Mouse (Mus musculus) spleen, postnatal 14 days (tissue): ENCODE measurements around the gene Cpxm2.

Source experiments
- DNase-seq, 2 experiments: peaks; one replicate each; pipeline ENCODE4 v3.0.0; 2021 to 2022; ENCODE audit warnings: low spot score in 2 of 2

Cpxm2 gene

DNA sequence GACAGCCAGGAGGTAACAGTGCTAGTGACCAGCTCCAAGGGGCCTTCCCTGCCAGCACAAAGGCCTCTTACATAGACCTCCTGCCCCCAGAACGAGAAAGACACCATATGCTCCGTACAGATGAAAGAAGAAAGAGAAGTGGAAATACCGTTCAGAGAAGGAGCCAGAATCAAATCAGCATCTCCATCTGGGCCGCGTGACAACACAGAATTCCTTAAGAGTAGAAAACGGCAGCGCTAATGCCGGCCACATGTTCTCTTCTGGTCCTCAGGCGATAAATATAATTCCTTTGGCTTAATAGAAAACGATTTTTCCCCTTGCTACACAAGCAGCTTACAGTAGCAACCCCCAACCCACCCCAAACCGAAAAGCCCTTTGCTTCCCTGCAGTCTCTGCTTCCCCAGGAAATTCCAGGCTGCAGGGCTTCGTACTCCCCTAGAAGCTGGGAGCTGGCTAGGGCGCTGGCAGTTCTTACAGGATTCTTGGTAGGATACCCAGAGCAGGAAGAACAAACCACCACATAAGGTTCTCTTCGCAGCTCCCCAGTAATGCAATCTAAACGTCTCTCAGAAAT is 9.2 kb downstream of the Cpxm2 start:
- DNase-seq, result no peak

- DNase-seq, result no peak
Measured at GRCm38 (mm10) chr7:132128687-132129086, 25.9 kb downstream of the Cpxm2 start.

DNA sequence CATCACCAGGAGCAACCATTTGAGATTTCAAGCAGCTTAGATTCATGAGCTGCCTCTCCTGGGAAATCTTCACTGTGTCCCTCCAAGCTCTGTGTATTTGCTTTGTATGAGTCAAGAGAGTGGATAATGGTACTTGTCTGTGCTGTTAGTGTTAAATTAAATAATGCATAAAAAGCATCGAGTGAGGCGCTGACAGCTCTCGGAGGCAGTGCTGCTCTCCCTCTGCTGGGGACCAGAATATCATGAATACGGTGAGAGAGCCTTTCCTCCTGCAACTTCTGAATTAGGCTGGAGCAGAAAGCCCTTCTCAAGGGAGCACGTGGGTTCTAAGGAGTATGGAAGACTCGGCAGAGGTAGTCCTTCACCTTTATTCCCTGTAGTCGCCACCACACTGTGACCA is 29.6 kb downstream of the Cpxm2 start:
- DNase-seq, result no peak

DNA sequence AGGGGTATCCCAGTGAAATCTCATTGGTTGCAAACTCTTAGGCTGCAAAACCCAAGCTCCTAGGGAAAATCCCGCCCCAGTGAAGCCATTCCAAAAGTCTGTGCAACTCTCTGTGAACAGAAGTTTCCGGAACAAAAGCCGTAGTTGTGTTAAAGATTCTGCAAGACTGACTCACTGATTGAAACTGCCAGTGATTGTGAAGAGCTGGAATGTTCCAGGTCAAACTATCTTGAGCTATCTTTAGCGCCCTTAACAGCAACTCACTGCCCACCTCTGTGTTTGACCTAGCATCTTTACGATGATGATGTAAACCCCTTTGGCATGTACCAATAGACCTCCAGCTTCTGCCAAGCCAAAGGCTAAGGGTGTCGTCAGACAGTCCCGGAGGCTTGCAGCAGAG is 31.3 kb downstream of the Cpxm2 start:
- DNase-seq, result no peak

DNA sequence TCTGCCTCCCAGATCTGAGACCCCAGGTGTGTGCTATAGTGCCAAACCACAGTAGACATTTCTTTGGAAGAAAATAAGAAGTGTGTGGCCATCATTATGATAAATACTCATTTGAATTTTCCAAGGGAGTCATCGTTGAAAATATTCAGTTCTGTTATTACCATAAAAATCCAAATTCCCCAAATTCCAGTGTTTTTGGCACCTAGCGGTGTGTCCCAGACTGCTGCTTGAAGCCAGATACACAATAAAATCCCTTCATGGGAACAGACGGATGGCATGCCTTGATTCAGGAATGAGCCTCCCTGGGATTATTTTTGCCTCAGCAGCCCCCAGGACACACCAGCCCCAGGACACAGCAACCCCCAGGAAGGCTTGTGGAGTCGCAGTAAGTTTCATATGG is 34.7 kb downstream of the Cpxm2 start:
- DNase-seq, result no peak

GRCm38 (mm10) chr7:132111770-132112169 is 42.8 kb downstream of the Cpxm2 start:
- DNase-seq, result no peak

- DNase-seq, result no peak
Measured at GRCm38 (mm10) chr7:132110308-132110707, 44.2 kb downstream of the Cpxm2 start.

DNA sequence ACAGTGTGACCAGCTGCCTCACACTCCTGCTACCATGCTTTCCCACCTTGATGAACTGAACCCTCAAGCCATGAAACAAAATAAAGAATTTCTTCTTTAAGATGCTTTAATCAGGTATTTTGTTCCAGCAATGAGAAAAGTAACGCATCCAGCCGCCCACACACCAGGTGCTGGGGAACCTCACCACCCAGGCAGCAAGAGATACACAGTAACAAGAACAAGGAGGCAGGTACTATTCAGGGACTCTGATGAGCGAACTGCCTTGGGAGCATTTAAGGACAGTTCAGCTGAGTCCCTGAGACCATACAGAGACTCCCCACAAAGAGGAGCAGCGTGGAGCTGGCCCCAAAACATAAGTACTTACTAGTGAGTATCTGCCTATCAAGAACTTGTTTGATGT is 47.6 kb downstream of the Cpxm2 start:
- DNase-seq, result no peak

GRCm38 (mm10) chr7:132105326-132105725 is 49.2 kb downstream of the Cpxm2 start:
- no peak for DNase-seq

GRCm38 (mm10) chr7:132098441-132098840 is 56.1 kb downstream of the Cpxm2 start:
- no peak for DNase-seq

- no peak for DNase-seq
Measured at GRCm38 (mm10) chr7:132094666-132095065, 59.9 kb downstream of the Cpxm2 start.

DNA sequence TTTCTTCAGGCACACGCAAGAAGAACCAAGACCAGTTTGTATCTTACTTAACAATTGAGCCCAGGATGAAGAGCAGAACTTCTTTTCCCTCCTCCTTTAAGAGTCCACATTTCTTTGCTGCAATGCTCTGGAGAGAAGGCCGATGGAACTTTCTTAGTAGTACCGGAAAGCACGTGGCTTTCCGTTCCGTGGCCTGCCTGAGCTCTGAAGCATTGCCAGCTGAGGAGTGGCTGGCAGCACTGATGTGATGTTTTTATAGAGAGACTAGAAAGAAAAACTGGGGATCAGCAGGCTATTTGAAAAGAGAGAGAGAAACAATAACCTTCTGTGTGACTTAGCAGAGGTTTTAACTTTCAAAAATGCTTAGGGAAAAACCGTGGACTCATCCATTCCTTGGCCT is 63.0 kb downstream of the Cpxm2 start:
- no peak for DNase-seq

DNA sequence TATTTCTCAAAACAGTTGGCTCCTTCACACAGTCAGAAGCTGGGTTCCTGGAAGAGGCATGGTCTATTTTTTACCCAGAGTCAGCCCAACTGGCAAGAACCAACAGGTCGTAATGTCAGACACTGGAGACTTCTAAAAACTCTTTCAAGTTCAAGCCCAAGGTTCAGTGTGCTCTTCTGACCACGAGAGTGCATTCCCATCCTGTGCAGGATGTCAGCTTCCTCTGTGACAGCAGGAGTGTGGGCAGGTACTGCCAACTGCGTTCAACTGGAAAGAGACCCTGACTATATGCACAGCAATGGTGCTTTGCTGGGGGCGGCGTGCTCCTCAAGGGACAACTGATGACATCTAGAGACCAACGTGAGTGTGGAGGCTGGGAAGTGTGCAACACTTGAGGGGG is 65.9 kb downstream of the Cpxm2 start:
- no peak for DNase-seq

DNA sequence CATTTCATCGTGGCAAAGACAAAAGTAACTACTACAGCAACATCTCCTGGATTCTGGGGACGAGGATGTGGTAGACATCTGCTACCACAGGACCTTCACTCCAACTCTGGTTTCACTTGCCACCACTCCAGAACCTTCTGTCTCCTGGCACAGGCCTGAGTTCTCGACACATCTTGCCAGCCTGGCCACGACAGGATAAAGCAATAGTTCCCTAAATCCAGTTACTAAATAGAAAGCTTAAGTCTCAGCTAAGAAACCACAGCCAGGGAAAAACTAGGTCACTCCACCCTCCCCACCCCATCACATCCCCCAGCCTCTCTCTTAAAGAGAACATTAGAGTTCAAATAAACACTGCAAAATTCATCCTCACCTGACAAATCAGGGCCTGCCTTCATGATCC is 66.4 kb downstream of the Cpxm2 start:
- no peak for DNase-seq

DNA sequence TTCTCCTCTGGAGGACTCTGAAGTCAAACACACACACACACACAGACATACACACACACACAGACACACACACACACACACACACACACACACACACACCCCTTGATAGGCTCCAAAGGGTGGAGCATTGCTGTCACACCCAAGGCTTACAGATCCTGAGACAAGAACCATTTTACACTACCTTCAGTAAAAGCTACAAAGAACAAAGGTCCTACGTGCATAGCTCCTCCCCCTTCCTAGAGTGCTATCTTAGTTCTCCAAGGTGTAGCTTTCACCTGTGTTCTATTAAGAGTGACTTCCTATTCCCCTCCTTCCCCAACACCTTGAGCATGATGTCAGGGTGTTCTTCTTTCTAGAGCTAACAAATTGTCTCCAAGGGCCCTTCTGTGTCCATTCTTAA is 78.7 kb downstream of the Cpxm2 start:
- DNase-seq, result no peak

- DNase-seq, result no peak
Measured at GRCm38 (mm10) chr7:132074503-132074902, 80.0 kb downstream of the Cpxm2 start.

GRCm38 (mm10) chr7:132070877-132071625 is 83.5 kb downstream of the Cpxm2 start:
- no peak for DNase-seq

GRCm38 (mm10) chr7:132067951-132068350 is 86.6 kb downstream of the Cpxm2 start:
- no peak for DNase-seq

GRCm38 (mm10) chr7:132067511-132067910 is 87.0 kb downstream of the Cpxm2 start:
- no peak for DNase-seq

GRCm38 (mm10) chr7:132060116-132060515 is 94.4 kb downstream of the Cpxm2 start:
- no peak for DNase-seq

GRCm38 (mm10) chr7:132056565-132056964 is 98.0 kb downstream of the Cpxm2 start:
- DNase-seq, result no peak

DNA sequence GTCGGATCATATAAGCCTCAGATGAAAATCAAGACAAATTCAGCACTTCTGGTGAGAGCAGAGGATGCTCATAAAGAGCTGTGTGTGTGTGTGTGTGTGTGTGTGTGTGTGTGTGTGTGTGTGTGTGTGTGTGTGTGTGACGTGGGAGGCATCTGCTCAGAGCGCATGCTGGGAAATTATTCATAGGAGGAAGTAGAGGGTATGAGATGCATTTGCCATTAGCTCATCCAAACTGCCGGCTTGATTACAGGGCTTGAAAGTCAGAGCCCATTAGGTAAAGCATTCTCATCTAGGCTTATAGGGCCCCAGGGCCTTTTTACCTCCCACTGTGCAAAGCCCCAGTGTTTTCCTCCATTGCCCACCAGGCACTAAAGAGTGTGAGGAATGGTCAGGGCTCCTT is 107.9 kb downstream of the Cpxm2 start:
- no peak for DNase-seq

- no peak for DNase-seq
Measured at GRCm38 (mm10) chr7:132031940-132032531, 122.5 kb downstream of the Cpxm2 start.
